Mouse (Mus musculus): ENCODE measurements around the gene Marcks. TPM values are rescaled to one million over a fixed set of nuclear protein-coding genes. Genes with fewer than 3 reads are reported as not detected.

Marcks gene
- 4.1 and 4.6 TPM in 2 replicates for polyA plus RNA-seq (2012; rRNA removed)

- H3K4me3 ChIP-seq (ENCODE audit: control insufficient read depth, low read depth, low read length), result peak within 1 kb of the TSS; percentile 79
- TF ChIP-seq POLR2A (IDR thresholded peaks at IDR 0.05; ENCODE audit: control insufficient read depth, low read depth, low read length) (peak; percentile 53), CTCF (IDR thresholded peaks at IDR 0.05; ENCODE audit: control insufficient read depth, insufficient read depth, insufficient replicate concordance, low read depth, low read length) (no peak)
- no peaks in the 10 kb centered on the region for H3K36me3 ChIP-seq (ENCODE audit: control insufficient read depth, insufficient read depth, low read length)
- H3K27me3 ChIP-seq (ENCODE audit: control insufficient read depth, insufficient read depth, low read length), result no peaks in the 10 kb centered on the region
- peaks cover 25% of the 10 kb centered on the region for H3K4me1 ChIP-seq (ENCODE audit: control insufficient read depth, insufficient read depth, low read length)
- peak within 1 kb of the TSS; percentile 82 for H3K27ac ChIP-seq (ENCODE audit: control insufficient read depth, insufficient read depth, low read depth, low read length)
Observed at GRCm38 (mm10) chr10:37138778-37139442, at the start of gene Marcks. Marcks (minus strand) TSS chr10:37138920.

- TF ChIP-seq POLR2A (IDR thresholded peaks at IDR 0.05; ENCODE audit: control insufficient read depth, low read depth, low read length) (no peak), CTCF (IDR thresholded peaks at IDR 0.05; ENCODE audit: control insufficient read depth, insufficient read depth, insufficient replicate concordance, low read depth, low read length) (no peak)
- Histone ChIP-seq H3K27me3 (ENCODE audit: control insufficient read depth, insufficient read depth, low read length) (no peaks in the 10 kb centered on the region), H3K27ac (ENCODE audit: control insufficient read depth, insufficient read depth, low read depth, low read length) (peak overlapping the region; percentile 82), H3K36me3 (ENCODE audit: control insufficient read depth, insufficient read depth, low read length) (no peaks in the 10 kb centered on the region), H3K4me3 (ENCODE audit: control insufficient read depth, low read depth, low read length) (no peak overlapping the region), H3K4me1 (ENCODE audit: control insufficient read depth, insufficient read depth, low read length) (no peaks in the 10 kb centered on the region)
Observed at GRCm38 (mm10) chr10:37177071-37177470, 38.4 kb upstream of the Marcks start.

- no peaks in the 10 kb centered on the region for H3K27me3 ChIP-seq (ENCODE audit: control insufficient read depth, insufficient read depth, low read length)
- no peak overlapping the region for H3K27ac ChIP-seq (ENCODE audit: control insufficient read depth, insufficient read depth, low read depth, low read length)
- H3K4me3 ChIP-seq (ENCODE audit: control insufficient read depth, low read depth, low read length), result no peak overlapping the region
- H3K4me1 ChIP-seq (ENCODE audit: control insufficient read depth, insufficient read depth, low read length), result no peaks in the 10 kb centered on the region
- no peaks in the 10 kb centered on the region for H3K36me3 ChIP-seq (ENCODE audit: control insufficient read depth, insufficient read depth, low read length)
- TF ChIP-seq CTCF (IDR thresholded peaks at IDR 0.05; ENCODE audit: control insufficient read depth, insufficient read depth, insufficient replicate concordance, low read depth, low read length) (no peak), POLR2A (IDR thresholded peaks at IDR 0.05; ENCODE audit: control insufficient read depth, low read depth, low read length) (no peak)
Observed at GRCm38 (mm10) chr10:37172416-37172950, 33.8 kb upstream of the Marcks start.

- TF ChIP-seq POLR2A (IDR thresholded peaks at IDR 0.05; ENCODE audit: control insufficient read depth, low read depth, low read length), result no peak
- no peak for TF ChIP-seq CTCF (IDR thresholded peaks at IDR 0.05; ENCODE audit: control insufficient read depth, insufficient read depth, insufficient replicate concordance, low read depth, low read length)
- Histone ChIP-seq H3K27me3 (ENCODE audit: control insufficient read depth, insufficient read depth, low read length) (no peaks in the 10 kb centered on the region), H3K4me1 (ENCODE audit: control insufficient read depth, insufficient read depth, low read length) (no peaks in the 10 kb centered on the region), H3K4me3 (ENCODE audit: control insufficient read depth, low read depth, low read length) (no peak overlapping the region), H3K27ac (ENCODE audit: control insufficient read depth, insufficient read depth, low read depth, low read length) (no peak overlapping the region), H3K36me3 (ENCODE audit: control insufficient read depth, insufficient read depth, low read length) (no peaks in the 10 kb centered on the region)
Observed at GRCm38 (mm10) chr10:37171711-37172415, 33.1 kb upstream of the Marcks start.

GRCm38 (mm10) chr10:37170878-37171277 lies 32.2 kb upstream of the Marcks start:
- H3K36me3 ChIP-seq (ENCODE audit: control insufficient read depth, insufficient read depth, low read length), result no peaks in the 10 kb centered on the region

GRCm38 (mm10) chr10:37170466-37170865 lies 31.7 kb upstream of the Marcks start:
- no peaks in the 10 kb centered on the region for H3K36me3 ChIP-seq (ENCODE audit: control insufficient read depth, insufficient read depth, low read length)
- no peaks in the 10 kb centered on the region for H3K4me1 ChIP-seq (ENCODE audit: control insufficient read depth, insufficient read depth, low read length)
- TF ChIP-seq CTCF (IDR thresholded peaks at IDR 0.05; ENCODE audit: control insufficient read depth, insufficient read depth, insufficient replicate concordance, low read depth, low read length), result no peak
- TF ChIP-seq POLR2A (IDR thresholded peaks at IDR 0.05; ENCODE audit: control insufficient read depth, low read depth, low read length), result peak; percentile 20; the same call in 1 of the 2 replicates
- no peaks in the 10 kb centered on the region for H3K27me3 ChIP-seq (ENCODE audit: control insufficient read depth, insufficient read depth, low read length)
- no peak overlapping the region for H3K4me3 ChIP-seq (ENCODE audit: control insufficient read depth, low read depth, low read length)
- peak overlapping the region; percentile 76 for H3K27ac ChIP-seq (ENCODE audit: control insufficient read depth, insufficient read depth, low read depth, low read length)

More at GRCm38 (mm10) chr10:37170878-37171277, 32.2 kb upstream of the Marcks start:
- Histone ChIP-seq H3K4me3 (ENCODE audit: control insufficient read depth, low read depth, low read length) (no peak overlapping the region), H3K4me1 (ENCODE audit: control insufficient read depth, insufficient read depth, low read length) (no peaks in the 10 kb centered on the region), H3K27ac (ENCODE audit: control insufficient read depth, insufficient read depth, low read depth, low read length) (peak overlapping the region; percentile 76), H3K27me3 (ENCODE audit: control insufficient read depth, insufficient read depth, low read length) (no peaks in the 10 kb centered on the region)
- no peak for TF ChIP-seq CTCF (IDR thresholded peaks at IDR 0.05; ENCODE audit: control insufficient read depth, insufficient read depth, insufficient replicate concordance, low read depth, low read length)
- no peak for TF ChIP-seq POLR2A (IDR thresholded peaks at IDR 0.05; ENCODE audit: control insufficient read depth, low read depth, low read length)

GRCm38 (mm10) chr10:37167527-37167926 lies 28.8 kb upstream of the Marcks start:
- no peak overlapping the region for H3K4me3 ChIP-seq (ENCODE audit: control insufficient read depth, low read depth, low read length)
- TF ChIP-seq CTCF (IDR thresholded peaks at IDR 0.05; ENCODE audit: control insufficient read depth, insufficient read depth, insufficient replicate concordance, low read depth, low read length) (no peak), POLR2A (IDR thresholded peaks at IDR 0.05; ENCODE audit: control insufficient read depth, low read depth, low read length) (no peak)
- H3K27ac ChIP-seq (ENCODE audit: control insufficient read depth, insufficient read depth, low read depth, low read length), result no peak overlapping the region
- H3K4me1 ChIP-seq (ENCODE audit: control insufficient read depth, insufficient read depth, low read length), result no peaks in the 10 kb centered on the region
- no peaks in the 10 kb centered on the region for H3K36me3 ChIP-seq (ENCODE audit: control insufficient read depth, insufficient read depth, low read length)
- no peaks in the 10 kb centered on the region for H3K27me3 ChIP-seq (ENCODE audit: control insufficient read depth, insufficient read depth, low read length)

All from testis, adult 2 months (tissue).